Mouse (Mus musculus): ENCODE data around the gene Optn.
A peak's percentile ranks its signal among the peaks of the same experiment; 100 is the strongest.

The Optn gene

GRCm38 (mm10) chr2:5061133-5061708 lies 2.6 kb downstream of the Optn start:
- DNase-seq (ENCODE audit: inconsistent ontology term) = no peak

- DNase-seq (ENCODE audit: inconsistent ontology term) = no peak
Observed at GRCm38 (mm10) chr2:5059997-5060396, 3.9 kb downstream of the Optn start.

GRCm38 (mm10) chr2:5058436-5058835 lies 5.4 kb downstream of the Optn start:
- no peak for DNase-seq (ENCODE audit: inconsistent ontology term)

- DNase-seq (ENCODE audit: inconsistent ontology term) = no peak
Observed at GRCm38 (mm10) chr2:5050562-5050961, 13.3 kb downstream of the Optn start.

- DNase-seq (ENCODE audit: inconsistent ontology term) = no peak
Observed at GRCm38 (mm10) chr2:5047016-5047415, 16.8 kb downstream of the Optn start.

- DNase-seq (ENCODE audit: inconsistent ontology term) = peak; percentile 66
Observed at GRCm38 (mm10) chr2:5045269-5045965, 18.4 kb downstream of the Optn start.

- DNase-seq (ENCODE audit: inconsistent ontology term) = no peak
Observed at GRCm38 (mm10) chr2:5044321-5044720, 19.5 kb downstream of the Optn start.

GRCm38 (mm10) chr2:5043476-5043761 lies 20.4 kb downstream of the Optn start:
- no peak for DNase-seq (ENCODE audit: inconsistent ontology term)

- DNase-seq (ENCODE audit: inconsistent ontology term) = no peak
Observed at GRCm38 (mm10) chr2:5042616-5043475, 21.0 kb downstream of the Optn start.

- DNase-seq (ENCODE audit: inconsistent ontology term) = no peak
Observed at GRCm38 (mm10) chr2:5041854-5042253, 22.0 kb downstream of the Optn start.

- DNase-seq (ENCODE audit: inconsistent ontology term) = no peak
Observed at GRCm38 (mm10) chr2:5040281-5041161, 23.3 kb downstream of the Optn start.

- no peak for DNase-seq (ENCODE audit: inconsistent ontology term)
Observed at GRCm38 (mm10) chr2:5039350-5040170, 24.3 kb downstream of the Optn start.

- no peak for DNase-seq (ENCODE audit: inconsistent ontology term)
Observed at GRCm38 (mm10) chr2:5038320-5038719, 25.5 kb downstream of the Optn start.

GRCm38 (mm10) chr2:5037390-5037789 lies 26.5 kb downstream of the Optn start:
- DNase-seq (ENCODE audit: inconsistent ontology term) = no peak

GRCm38 (mm10) chr2:5036411-5037076 lies 27.3 kb downstream of the Optn start:
- no peak for DNase-seq (ENCODE audit: inconsistent ontology term)

- no peak for DNase-seq (ENCODE audit: inconsistent ontology term)
Observed at GRCm38 (mm10) chr2:5035241-5035640, 28.6 kb downstream of the Optn start.

GRCm38 (mm10) chr2:5034801-5035200 lies 29.1 kb downstream of the Optn start:
- DNase-seq (ENCODE audit: inconsistent ontology term) = no peak

GRCm38 (mm10) chr2:5033546-5034420 lies 30.1 kb downstream of the Optn start:
- DNase-seq (ENCODE audit: inconsistent ontology term) = no peak

- DNase-seq (ENCODE audit: inconsistent ontology term) = no peak
Observed at GRCm38 (mm10) chr2:5032665-5033064, 31.2 kb downstream of the Optn start.

All from Muller cell, postnatal 12 days (primary cell).